Mouse (Mus musculus) heart, embryonic 15.5 days (tissue): ENCODE measurements around the gene Cyp4f16. TPM values are rescaled to one million over a fixed set of nuclear protein-coding genes. Genes with fewer than 3 reads are reported as not detected.
A peak's percentile ranks its signal among the peaks of the same experiment; 100 is the strongest.
"Not testable (repeated sequence)": the region's sequence is repeated elsewhere in the genome, so short reads cannot be mapped to it uniquely, and the experiment has no call there.

Experiments used
- ATAC-seq: fragments of 200-750 bp; cut with Nextera tagmentation; replicated peaks from 2 replicates; pipeline ENCODE4 v1.8.0; 2017; ENCODE audit warnings: low read depth, moderate TSS enrichment; ENCODE audit not compliant: insufficient number of reproducible peaks, insufficient read depth, low FRiP score
- H3K27ac ChIP-seq: fragments of 300-500 bp; sonication (generic); 2 replicates; pipeline ENCODE4 v1.5.1; 2015; ENCODE audit warnings: mild to moderate bottlenecking, inconsistent platforms
- H3K27me3 ChIP-seq: fragments of 300-500 bp; sonication (generic); 2 replicates; pipeline ENCODE4 v1.6.1; 2015; ENCODE audit warnings: inconsistent platforms
- H3K36me3 ChIP-seq: fragments of 300-500 bp; sonication (generic); 2 replicates; pipeline ENCODE4 v1.6.1; 2015; ENCODE audit warnings: mild to moderate bottlenecking, inconsistent platforms
- H3K4me1 ChIP-seq: fragments of 300-500 bp; sonication (generic); replicated peaks from 2 replicates; pipeline ENCODE4 v1.6.1; 2015; ENCODE audit warnings: inconsistent platforms
- H3K4me2 ChIP-seq: fragments of 300-500 bp; sonication (generic); 2 replicates; pipeline ENCODE4 v1.6.1; 2015; ENCODE audit warnings: inconsistent platforms, mild to moderate bottlenecking, moderate library complexity
- H3K4me3 ChIP-seq: fragments of 300-500 bp; sonication (generic); 2 replicates; pipeline ENCODE4 v1.5.1; 2015; ENCODE audit warnings: mild to moderate bottlenecking, inconsistent platforms
- H3K9ac ChIP-seq: fragments of 300-500 bp; sonication (generic); 2 replicates; pipeline ENCODE4 v1.6.1; 2015; ENCODE audit warnings: mild to moderate bottlenecking, inconsistent platforms
- H3K9me3 ChIP-seq: fragments of 300-500 bp; sonication (generic); replicated peaks from 2 replicates; pipeline ENCODE4 v1.6.1; 2016; ENCODE audit warnings: inconsistent platforms
- WGBS: fragments of 180-500 bp; shearing (Covaris S2); methylation state at CpG from one replicate; pipeline ENCODE4 v1.1.7; 2015; ENCODE audit warnings: mixed read lengths; 5-methylcytosine and 5-hydroxymethylcytosine counted together
- polyA plus RNA-seq: library from polyadenylated mRNA; unstranded; fragments of >200 nt; fragmentation: Nextera tagmentation; extraction: Ambion mirVana; gene quantifications from 2 replicates; pipeline ENCODE4 v1.2.1, GENCODE M21; 2015

Cyp4f16 gene
- polyA plus RNA-seq, 1 experiment from 2014 or later = 15.2 TPM

GRCm38 (mm10) chr17:32550900-32551770 is 14.8 kb downstream of the Cyp4f16 start:
- Histone ChIP-seq H3K36me3 (no peaks in the 10 kb centered on the region), H3K9me3 (no peaks in the 10 kb centered on the region), H3K27ac (no peak overlapping the region), H3K9ac (peak overlapping the region; percentile 38; the same call in 1 of the 2 replicates), H3K4me3 (peak overlapping the region; percentile 43), H3K4me2 (peak overlapping the region; percentile 67), H3K4me1 (peaks cover 5% of the 10 kb centered on the region), H3K27me3 (no peaks in the 10 kb centered on the region)
- ATAC-seq = peak; percentile 62
- WGBS = 12% methylated on average over 20 of the region's 20 CpGs

GRCm38 (mm10) chr17:32553016-32553415 is 16.7 kb downstream of the Cyp4f16 start:
- H3K9ac ChIP-seq, H3K4me2 ChIP-seq, H3K4me1 ChIP-seq, H3K4me3 ChIP-seq, H3K27me3 ChIP-seq, H3K9me3 ChIP-seq, H3K27ac ChIP-seq, H3K36me3 ChIP-seq, ATAC-seq: not testable (repeated sequence)
- WGBS = 45% methylated on average over 1 of the region's 1 CpGs

GRCm38 (mm10) chr17:32554368-32554767 is 18.0 kb downstream of the Cyp4f16 start:
- H3K36me3 ChIP-seq, H3K9ac ChIP-seq, H3K27me3 ChIP-seq, H3K9me3 ChIP-seq, ATAC-seq, H3K27ac ChIP-seq, H3K4me3 ChIP-seq, H3K4me1 ChIP-seq, H3K4me2 ChIP-seq: not testable (repeated sequence)
- WGBS = 67% methylated on average over 9 of the region's 9 CpGs

GRCm38 (mm10) chr17:32563301-32563700 is 26.9 kb downstream of the Cyp4f16 start:
- H3K9ac ChIP-seq, H3K27me3 ChIP-seq, H3K4me3 ChIP-seq, ATAC-seq, H3K4me2 ChIP-seq, H3K9me3 ChIP-seq, H3K4me1 ChIP-seq, H3K27ac ChIP-seq, H3K36me3 ChIP-seq: not testable (repeated sequence)
- 87% methylated on average over 2 of the region's 2 CpGs for WGBS

- not testable (repeated sequence) for H3K27me3 ChIP-seq, H3K4me2 ChIP-seq, ATAC-seq, H3K9ac ChIP-seq, H3K4me3 ChIP-seq, H3K27ac ChIP-seq, H3K4me1 ChIP-seq, H3K36me3 ChIP-seq, H3K9me3 ChIP-seq
- 67% methylated on average over 2 of the region's 2 CpGs for WGBS
Measured at GRCm38 (mm10) chr17:32573286-32573685, 36.9 kb downstream of the Cyp4f16 start.

- Histone ChIP-seq H3K27me3 (no peaks in the 10 kb centered on the region), H3K4me2 (no peak overlapping the region), H3K4me1 (no peaks in the 10 kb centered on the region), H3K27ac (no peak overlapping the region), H3K4me3 (no peak overlapping the region), H3K36me3 (no peaks in the 10 kb centered on the region), H3K9me3 (no peaks in the 10 kb centered on the region), H3K9ac (no peak overlapping the region)
- 51% methylated on average over 7 of the region's 7 CpGs for WGBS
- ATAC-seq = no peak
Measured at GRCm38 (mm10) chr17:32577496-32578186, 41.3 kb downstream of the Cyp4f16 start.

GRCm38 (mm10) chr17:32596494-32596893 is 60.1 kb downstream of the Cyp4f16 start:
- 79% methylated on average over 18 of the region's 18 CpGs for WGBS
- Histone ChIP-seq H3K4me3 (no peak overlapping the region), H3K4me1 (no peaks in the 10 kb centered on the region), H3K9me3 (no peaks in the 10 kb centered on the region), H3K27ac (no peak overlapping the region), H3K27me3 (no peaks in the 10 kb centered on the region), H3K9ac (no peak overlapping the region), H3K36me3 (no peaks in the 10 kb centered on the region), H3K4me2 (no peak overlapping the region)
- ATAC-seq = no peak

Other genes starting within 250 kb of the Cyp4f16 start
- gene Akap8, start 215.3 kb upstream of the Cyp4f16 start, polyA plus RNA-seq = 64.8 and 74.3 TPM in 2 replicates
- 88.1 and 98.5 TPM in 2 replicates for gene Akap8l, start 186.0 kb upstream of the Cyp4f16 start, polyA plus RNA-seq
- 13.1 and 16.9 TPM in 2 replicates for gene Wiz, start 147.1 kb upstream of the Cyp4f16 start, polyA plus RNA-seq
- 1.9 and 10.0 TPM in 2 replicates for gene Rasal3, start 133.0 kb upstream of the Cyp4f16 start, polyA plus RNA-seq
- gene Pglyrp2, start 112.4 kb upstream of the Cyp4f16 start, polyA plus RNA-seq = 0.30 and 2.2 TPM in 2 replicates
- gene Cyp4f39, start 83.8 kb upstream of the Cyp4f16 start, polyA plus RNA-seq = 0.49 and 0.58 TPM in 2 replicates
- 7.0 and 7.3 TPM in 2 replicates for gene Cyp4f17, start 30.5 kb upstream of the Cyp4f16 start, polyA plus RNA-seq
- gene Cyp4f37, start 84.8 kb downstream of the Cyp4f16 start, polyA plus RNA-seq = not detected in 2 replicates
- not detected in 2 replicates for gene Cyp4f40, start 122.3 kb downstream of the Cyp4f16 start, polyA plus RNA-seq
- gene Cyp4f15, start 149.1 kb downstream of the Cyp4f16 start, polyA plus RNA-seq = 0.19 TPM in 1 of 2 replicates, not detected in the other